Mouse (Mus musculus): ENCODE results near the gene Tti1.
"Not testable (repeated sequence)": the region's sequence is repeated elsewhere in the genome, so short reads cannot be mapped to it uniquely, and the experiment has no call there.

Tti1 gene

DNA sequence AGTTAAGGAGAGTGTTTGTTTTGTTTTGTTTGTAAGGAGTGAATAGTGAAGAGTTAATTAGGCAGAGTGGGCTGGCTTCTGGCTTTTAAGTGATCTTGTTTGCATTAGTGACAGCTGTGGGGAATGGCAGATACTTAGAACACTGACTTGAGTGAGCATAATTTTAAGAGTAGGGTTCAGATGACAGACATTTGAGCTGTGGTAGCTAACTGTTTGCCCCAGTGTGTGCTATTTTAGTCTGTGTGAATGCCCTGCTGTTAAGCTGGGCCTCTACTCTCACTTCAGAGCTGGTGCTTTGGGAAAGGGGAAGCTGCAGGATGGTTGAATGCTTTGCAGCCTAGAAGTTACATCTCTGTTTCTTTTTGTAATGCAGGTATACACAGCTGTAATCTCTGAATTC, 38.2 kb upstream of the Tti1 start:
- Histone ChIP-seq H3K27me3 (ENCODE audit: insufficient read depth, low read length) (no peaks in the 10 kb centered on the region), H3K4me1 (replicated peaks; ENCODE audit: low read depth, low read length) (peaks cover 19% of the 10 kb centered on the region), H3K9me3 (ENCODE audit: low read length) (no peaks in the 10 kb centered on the region), H3K36me3 (ENCODE audit: insufficient read depth, low read length) (peaks cover 86% of the 10 kb centered on the region), H3K4me3 (replicated peaks; ENCODE audit: low read length) (no peak overlapping the region)
- TF ChIP-seq CTCF (conservative IDR thresholded peaks at IDR 0.05; ENCODE audit: low read length): no peak
- no peak for TF ChIP-seq NANOG (IDR thresholded peaks at IDR 0.05; ENCODE audit: borderline replicate concordance, low read length)
- no peak for TF ChIP-seq POU5F1 (IDR thresholded peaks at IDR 0.05; ENCODE audit: borderline replicate concordance, low read length)

DNA sequence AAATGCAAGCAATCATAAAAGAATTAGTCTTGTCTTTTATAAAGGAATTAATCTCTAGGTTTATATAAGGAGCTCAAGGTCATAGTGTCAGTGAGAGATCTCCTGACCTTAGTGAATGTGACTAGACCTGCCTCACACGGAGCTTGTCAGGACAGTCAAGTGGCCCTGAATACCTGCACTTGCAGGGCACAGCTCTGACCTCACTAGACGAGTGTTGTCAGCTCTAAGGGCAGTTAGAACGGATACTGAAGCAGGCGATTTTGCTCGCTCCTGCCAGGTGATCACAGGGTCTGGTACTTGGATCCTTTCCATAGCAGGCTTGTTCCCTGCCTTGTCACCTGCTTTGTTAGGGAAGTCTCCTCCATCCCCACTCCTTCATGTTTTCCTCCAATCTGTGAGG, 36.8 kb upstream of the Tti1 start:
- H3K4me1 ChIP-seq (replicated peaks; ENCODE audit: low read depth, low read length): peaks cover 20% of the 10 kb centered on the region
- TF ChIP-seq POU5F1 (IDR thresholded peaks at IDR 0.05; ENCODE audit: borderline replicate concordance, low read length) (no peak), CTCF (conservative IDR thresholded peaks at IDR 0.05; ENCODE audit: low read length) (no peak)
- H3K9me3 ChIP-seq (ENCODE audit: low read length): no peaks in the 10 kb centered on the region

DNA sequence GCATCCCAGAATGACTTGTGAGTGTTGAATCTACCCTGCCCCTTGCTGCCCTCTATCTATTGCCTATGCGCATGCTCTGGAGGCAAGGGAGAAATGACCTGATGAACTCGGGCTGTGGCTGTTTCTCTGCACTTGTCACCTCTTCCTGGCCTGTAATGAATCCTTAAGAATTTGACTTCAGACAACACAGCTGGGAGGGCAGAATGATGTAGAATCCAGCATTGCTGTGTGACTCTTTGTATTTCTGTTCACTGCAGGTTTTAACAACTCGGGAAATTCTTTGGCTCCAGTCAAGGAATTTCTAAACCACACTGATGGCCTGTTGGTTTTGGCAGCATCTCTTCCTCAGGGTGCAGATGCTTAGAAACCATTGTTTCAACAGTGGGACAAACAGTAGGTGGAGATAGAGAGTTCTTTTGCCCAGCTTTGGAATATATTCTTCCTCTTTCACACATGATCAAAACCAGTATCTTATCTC, 36.4 kb upstream of the Tti1 start:
- no peaks in the 10 kb centered on the region for H3K9me3 ChIP-seq (ENCODE audit: low read length)
- peaks cover 87% of the 10 kb centered on the region for H3K36me3 ChIP-seq (ENCODE audit: insufficient read depth, low read length)
- H3K4me3 ChIP-seq (replicated peaks; ENCODE audit: low read length): no peak overlapping the region
- TF ChIP-seq CTCF (conservative IDR thresholded peaks at IDR 0.05; ENCODE audit: low read length) (peak; percentile 17; the same call in 1 of the 2 replicates), NANOG (IDR thresholded peaks at IDR 0.05; ENCODE audit: borderline replicate concordance, low read length) (no peak)
- peaks cover 20% of the 10 kb centered on the region for H3K4me1 ChIP-seq (replicated peaks; ENCODE audit: low read depth, low read length)
- H3K27me3 ChIP-seq (ENCODE audit: insufficient read depth, low read length): no peaks in the 10 kb centered on the region

More for the DNA sequence above, 36.8 kb upstream of the Tti1 start:
- no peaks in the 10 kb centered on the region for H3K27me3 ChIP-seq (ENCODE audit: insufficient read depth, low read length)
- peaks cover 86% of the 10 kb centered on the region for H3K36me3 ChIP-seq (ENCODE audit: insufficient read depth, low read length)
- H3K4me3 ChIP-seq (replicated peaks; ENCODE audit: low read length): no peak overlapping the region

DNA sequence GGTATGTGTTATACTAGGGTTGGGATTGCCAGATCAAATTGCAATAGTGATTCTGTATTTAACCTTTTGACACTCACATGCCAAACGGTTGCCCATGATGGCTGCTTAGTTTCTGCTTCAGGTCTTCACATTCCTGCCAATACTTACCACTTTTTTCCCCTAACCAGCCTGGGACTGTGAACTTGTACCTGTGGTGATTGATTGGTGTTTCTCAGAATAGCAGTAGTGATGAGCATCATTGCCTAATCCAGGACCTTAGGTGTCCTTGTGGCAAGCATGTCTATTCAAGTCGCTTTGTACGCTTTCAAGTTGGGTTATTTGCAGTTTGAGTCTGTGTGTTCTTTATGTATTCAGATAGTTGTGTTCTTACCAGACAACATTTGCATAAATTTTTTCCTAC, 34.8 kb upstream of the Tti1 start:
- TF ChIP-seq NANOG (IDR thresholded peaks at IDR 0.05; ENCODE audit: borderline replicate concordance, low read length) (no peak), CTCF (conservative IDR thresholded peaks at IDR 0.05; ENCODE audit: low read length) (no peak), POU5F1 (IDR thresholded peaks at IDR 0.05; ENCODE audit: borderline replicate concordance, low read length) (no peak)
- Histone ChIP-seq H3K4me1 (replicated peaks; ENCODE audit: low read depth, low read length) (peaks cover 20% of the 10 kb centered on the region), H3K4me3 (replicated peaks; ENCODE audit: low read length) (no peak overlapping the region), H3K9me3 (ENCODE audit: low read length) (no peaks in the 10 kb centered on the region), H3K27me3 (ENCODE audit: insufficient read depth, low read length) (no peaks in the 10 kb centered on the region), H3K36me3 (ENCODE audit: insufficient read depth, low read length) (peaks cover 92% of the 10 kb centered on the region)

DNA sequence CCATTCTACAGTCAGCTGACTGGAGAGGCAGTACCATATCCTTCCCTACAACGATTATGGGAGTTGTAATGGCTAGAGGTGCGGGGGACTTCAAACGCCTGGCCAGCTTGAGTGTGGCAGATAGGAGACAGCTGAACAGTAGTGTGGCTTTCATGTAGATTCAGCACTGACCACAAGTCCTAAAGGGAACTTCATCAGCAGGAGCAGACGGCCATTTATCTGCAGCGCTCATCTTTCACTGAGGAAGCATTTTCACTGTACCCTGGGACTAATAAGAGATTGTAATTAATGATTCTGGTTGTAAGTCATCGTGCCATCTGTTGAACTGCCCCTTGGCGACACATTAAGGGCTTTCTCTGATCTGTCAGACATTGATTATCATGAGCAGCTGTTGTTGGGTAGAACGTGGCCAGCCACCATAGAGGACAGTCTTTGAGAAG, 31.5 kb upstream of the Tti1 start:
- Histone ChIP-seq H3K4me3 (replicated peaks; ENCODE audit: low read length) (no peak overlapping the region), H3K9me3 (ENCODE audit: low read length) (no peaks in the 10 kb centered on the region), H3K27me3 (ENCODE audit: insufficient read depth, low read length) (no peaks in the 10 kb centered on the region), H3K36me3 (ENCODE audit: insufficient read depth, low read length) (peaks cover 93% of the 10 kb centered on the region), H3K4me1 (replicated peaks; ENCODE audit: low read depth, low read length) (peaks cover 20% of the 10 kb centered on the region)
- no peak for TF ChIP-seq NANOG (IDR thresholded peaks at IDR 0.05; ENCODE audit: borderline replicate concordance, low read length)
- no peak for TF ChIP-seq CTCF (conservative IDR thresholded peaks at IDR 0.05; ENCODE audit: low read length)
- no peak for TF ChIP-seq POU5F1 (IDR thresholded peaks at IDR 0.05; ENCODE audit: borderline replicate concordance, low read length)

DNA sequence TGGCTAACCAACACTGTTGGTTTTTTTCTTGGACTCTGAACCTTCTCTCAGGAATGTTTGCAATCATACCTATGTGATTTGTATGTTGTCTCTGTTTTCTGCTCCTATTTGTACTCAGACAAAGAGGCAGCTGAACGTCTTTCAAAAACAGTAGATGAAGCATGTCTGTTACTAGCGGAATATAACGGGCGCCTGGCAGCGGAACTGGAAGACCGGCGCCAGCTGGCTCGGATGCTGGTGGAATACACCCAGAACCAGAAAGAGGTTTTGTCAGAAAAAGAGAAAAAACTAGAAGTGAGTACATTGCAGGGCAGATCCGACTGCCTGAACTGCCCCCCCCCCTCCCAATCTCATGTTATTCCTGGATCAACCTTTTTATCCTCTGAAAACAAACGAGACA, 30.3 kb upstream of the Tti1 start:
- Histone ChIP-seq H3K4me1 (replicated peaks; ENCODE audit: low read depth, low read length) (peaks cover 9% of the 10 kb centered on the region; the same call in 1 of the 2 replicates), H3K27me3 (ENCODE audit: insufficient read depth, low read length) (no peaks in the 10 kb centered on the region), H3K36me3 (ENCODE audit: insufficient read depth, low read length) (peaks cover 86% of the 10 kb centered on the region), H3K4me3 (replicated peaks; ENCODE audit: low read length) (no peak overlapping the region), H3K9me3 (ENCODE audit: low read length) (no peaks in the 10 kb centered on the region)
- no peak for TF ChIP-seq POU5F1 (IDR thresholded peaks at IDR 0.05; ENCODE audit: borderline replicate concordance, low read length)
- no peak for TF ChIP-seq NANOG (IDR thresholded peaks at IDR 0.05; ENCODE audit: borderline replicate concordance, low read length)
- TF ChIP-seq CTCF (conservative IDR thresholded peaks at IDR 0.05; ENCODE audit: low read length): no peak

DNA sequence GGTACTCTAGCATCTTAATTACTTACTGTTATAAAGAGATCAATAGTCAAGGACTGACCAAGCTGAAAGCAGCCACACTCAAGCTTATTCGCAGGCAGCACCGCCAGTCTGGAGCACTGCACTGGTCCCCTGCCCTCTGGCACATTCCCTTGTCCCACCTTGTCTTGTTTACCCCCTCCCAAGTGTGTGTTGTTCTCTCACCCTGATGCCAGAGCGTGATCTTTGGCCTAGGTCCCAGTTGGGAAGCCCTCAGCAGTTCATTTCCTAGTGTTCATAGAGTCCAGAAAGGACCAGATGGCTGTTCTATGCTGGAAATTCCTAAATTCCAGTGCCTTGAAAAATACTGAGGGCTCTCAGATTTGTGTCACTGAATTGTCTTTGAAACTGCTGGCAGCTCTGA, 28.8 kb upstream of the Tti1 start:
- TF ChIP-seq NANOG (IDR thresholded peaks at IDR 0.05; ENCODE audit: borderline replicate concordance, low read length): no peak
- no peak for TF ChIP-seq CTCF (conservative IDR thresholded peaks at IDR 0.05; ENCODE audit: low read length)
- no peak for TF ChIP-seq POU5F1 (IDR thresholded peaks at IDR 0.05; ENCODE audit: borderline replicate concordance, low read length)
- Histone ChIP-seq H3K36me3 (ENCODE audit: insufficient read depth, low read length) (peaks cover 79% of the 10 kb centered on the region), H3K4me1 (replicated peaks; ENCODE audit: low read depth, low read length) (peaks cover 7% of the 10 kb centered on the region; the same call in 1 of the 2 replicates), H3K4me3 (replicated peaks; ENCODE audit: low read length) (no peak overlapping the region), H3K27me3 (ENCODE audit: insufficient read depth, low read length) (no peaks in the 10 kb centered on the region), H3K9me3 (ENCODE audit: low read length) (no peaks in the 10 kb centered on the region)

DNA sequence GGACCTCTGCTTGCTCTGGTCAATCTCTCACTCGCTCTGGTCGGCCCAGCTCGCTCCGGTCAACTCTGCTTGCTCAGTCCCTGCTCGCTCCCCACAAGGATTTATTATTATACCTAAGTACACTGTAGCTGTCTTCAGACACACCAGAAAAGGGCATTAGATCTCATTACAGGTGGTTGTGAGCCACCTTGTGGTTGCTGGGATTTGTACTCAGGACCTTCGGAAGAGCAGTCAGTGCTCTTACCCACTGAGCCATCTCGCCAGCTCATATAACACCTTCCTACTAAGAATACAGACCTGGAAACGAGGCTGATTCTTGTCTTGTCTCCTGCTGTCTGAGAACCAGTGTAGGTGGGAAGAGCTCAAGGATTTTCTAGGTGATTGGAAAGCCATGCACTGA, 27.1 kb upstream of the Tti1 start:
- H3K27me3 ChIP-seq (ENCODE audit: insufficient read depth, low read length); H3K9me3 ChIP-seq (ENCODE audit: low read length); H3K4me3 ChIP-seq (replicated peaks; ENCODE audit: low read length); H3K4me1 ChIP-seq (replicated peaks; ENCODE audit: low read depth, low read length): not testable (repeated sequence)
- peaks cover 72% of the 10 kb centered on the region for H3K36me3 ChIP-seq (ENCODE audit: insufficient read depth, low read length)

DNA sequence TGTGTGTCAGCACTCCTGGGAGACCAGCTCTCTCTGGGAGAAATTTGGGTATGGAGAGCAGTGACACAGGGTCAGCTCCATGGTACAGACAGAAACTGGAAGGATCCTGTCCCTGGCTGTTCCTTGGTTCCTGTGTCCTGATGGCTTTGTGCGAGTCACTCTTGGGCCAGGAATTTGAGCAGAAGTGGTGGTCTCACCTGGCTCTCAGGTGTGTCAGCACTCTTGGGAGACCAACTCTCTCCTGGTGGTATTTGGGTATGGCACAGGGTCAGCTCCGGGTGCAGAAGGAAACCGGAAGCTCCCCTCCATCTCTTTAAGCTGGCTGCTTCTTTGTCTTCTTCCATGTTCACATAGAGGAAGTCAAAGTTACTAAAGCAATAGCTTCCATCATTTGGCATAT, 26.4 kb upstream of the Tti1 start:
- TF ChIP-seq POU5F1 (IDR thresholded peaks at IDR 0.05; ENCODE audit: borderline replicate concordance, low read length) (no peak), NANOG (IDR thresholded peaks at IDR 0.05; ENCODE audit: borderline replicate concordance, low read length) (no peak), CTCF (conservative IDR thresholded peaks at IDR 0.05; ENCODE audit: low read length) (no peak)
- Histone ChIP-seq H3K4me3 (replicated peaks; ENCODE audit: low read length) (no peak overlapping the region), H3K27me3 (ENCODE audit: insufficient read depth, low read length) (no peaks in the 10 kb centered on the region), H3K9me3 (ENCODE audit: low read length) (no peaks in the 10 kb centered on the region), H3K36me3 (ENCODE audit: insufficient read depth, low read length) (peaks cover 71% of the 10 kb centered on the region), H3K4me1 (replicated peaks; ENCODE audit: low read depth, low read length) (no peaks in the 10 kb centered on the region)
